Mouse (Mus musculus) lung, postnatal 0 days (tissue): Measurements from ENCODE around the gene Gm6993. TPM values are rescaled to one million over a fixed set of nuclear protein-coding genes. Genes with fewer than 3 reads are reported as not detected.

Experiments used
- ATAC-seq: fragments of 200-750 bp; cut with Nextera tagmentation; 2 replicates; pipeline ENCODE4 v1.8.0; 2017; ENCODE audit warnings: moderate library complexity
- DNase-seq: peaks from one replicate; pipeline ENCODE4 v3.0.0-alpha.2; 2016; ENCODE audit warnings: low spot score
- H3K27ac ChIP-seq: fragments of 300-500 bp; sonication (generic); 2 replicates; pipeline ENCODE4 v1.5.1; 2014; ENCODE audit warnings: antibody characterized with exemption, mild to moderate bottlenecking, low read length, mixed read lengths
- H3K27me3 ChIP-seq: fragments of 300-500 bp; sonication (generic); replicated peaks from 2 replicates; pipeline ENCODE4 v1.6.1; 2014; ENCODE audit warnings: low read length, mixed read lengths; ENCODE audit not compliant: insufficient read depth
- H3K36me3 ChIP-seq: fragments of 300-500 bp; sonication (generic); 2 replicates; pipeline ENCODE4 v1.6.1; 2014; ENCODE audit warnings: low read length, mixed read lengths; ENCODE audit not compliant: insufficient read depth
- H3K4me1 ChIP-seq: fragments of 300-500 bp; sonication (generic); 2 replicates; pipeline ENCODE4 v1.6.1; 2014; ENCODE audit warnings: antibody characterized with exemption, low read depth, low read length, mixed read lengths; ENCODE audit not compliant: insufficient read depth
- H3K4me2 ChIP-seq: fragments of 300-500 bp; sonication (generic); replicated peaks from 2 replicates; pipeline ENCODE4 v1.6.1; 2014; ENCODE audit warnings: low read depth, mild to moderate bottlenecking, low read length, moderate library complexity, mixed read lengths
- H3K4me3 ChIP-seq: fragments of 300-500 bp; sonication (generic); 2 replicates; pipeline ENCODE4 v1.5.1; 2014; ENCODE audit warnings: low read depth, low read length
- H3K9ac ChIP-seq: fragments of 300-500 bp; sonication (generic); replicated peaks from 2 replicates; pipeline ENCODE4 v1.6.1; 2014; ENCODE audit warnings: low read depth, mild to moderate bottlenecking
- H3K9me3 ChIP-seq: fragments of 300-500 bp; sonication (generic); 2 replicates; pipeline ENCODE4 v1.6.1; 2016; ENCODE audit warnings: low read length, mixed read lengths
- CTCF ChIP-seq: IDR thresholded peaks from 2 replicates; pipeline ENCODE4 v1.5.1; 2016; ENCODE audit warnings: antibody characterized with exemption, mild to moderate bottlenecking
- EP300 ChIP-seq: IDR thresholded peaks from 2 replicates; pipeline ENCODE4 v1.6.1; 2016; ENCODE audit warnings: antibody characterized with exemption, mild to moderate bottlenecking, control low read depth
- WGBS: fragments of 180-500 bp; shearing (Covaris S2); extraction: QIAGEN DNeasy Blood & Tissue Kit; methylation state at CpG from one replicate; pipeline ENCODE4 v1.1.7; 2014; 5-methylcytosine and 5-hydroxymethylcytosine counted together
- polyA plus RNA-seq: library from polyadenylated mRNA; unstranded; fragments of >200 nt; fragmentation: Nextera tagmentation; extraction: Ambion mirVana; gene quantifications from 2 replicates; pipeline ENCODE4 v1.2.1, GENCODE M21; 2015

Gm6993 gene
- polyA plus RNA-seq, 1 experiment from 2014 or later, result not detected

DNA sequence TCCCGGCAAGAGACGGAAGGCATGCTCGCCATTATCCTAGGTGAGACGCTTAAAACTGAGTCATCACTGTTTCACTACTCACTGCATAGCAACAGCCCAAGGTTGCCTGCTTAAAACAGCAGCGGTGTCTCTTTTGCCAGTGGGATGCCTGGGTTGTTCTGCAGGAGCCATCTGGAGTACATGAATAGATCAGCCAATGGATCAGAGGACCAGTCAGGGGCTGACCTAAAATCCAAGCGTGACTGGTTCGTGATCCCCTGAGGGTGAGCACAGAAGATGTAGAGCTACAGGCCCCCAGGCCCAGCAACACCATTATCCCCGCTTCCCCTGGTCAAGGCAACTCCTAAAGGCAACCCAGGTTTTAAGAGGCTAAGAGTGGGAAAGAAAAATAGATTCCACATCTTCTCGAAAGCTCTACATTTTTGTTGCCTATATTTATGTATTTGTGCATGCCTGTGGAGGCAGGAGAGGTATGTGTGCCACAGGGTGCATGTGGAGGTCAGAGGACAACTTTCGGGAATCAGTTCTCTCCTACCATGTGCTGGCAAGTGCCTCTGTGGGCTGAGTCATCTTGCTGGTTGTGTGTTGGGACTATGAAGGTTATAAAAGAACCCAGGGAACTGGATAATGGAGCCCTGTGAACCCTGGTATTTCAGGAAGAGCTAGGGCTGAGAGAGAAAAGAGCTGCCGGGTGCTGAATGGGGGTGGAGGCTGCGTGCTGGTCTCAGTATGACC, 3.5 kb upstream of the Gm6993 start:
- DNase-seq, result no peak
- no peak overlapping the region for H3K4me3 ChIP-seq
- no peaks in the 10 kb centered on the region for H3K27me3 ChIP-seq
- no peak for TF ChIP-seq EP300
- no peak for TF ChIP-seq CTCF
- no peak overlapping the region for H3K9ac ChIP-seq
- no peaks in the 10 kb centered on the region for H3K36me3 ChIP-seq
- 0 out of 2 replicates have a peak, but pooled peaks cover 2% of the 10 kb centered on the region for H3K4me1 ChIP-seq
- no peaks in the 10 kb centered on the region for H3K9me3 ChIP-seq
- no peak overlapping the region for H3K27ac ChIP-seq
- ATAC-seq, result no peak
- no peak overlapping the region for H3K4me2 ChIP-seq
- 71% methylated on average over 12 of the region's 12 CpGs for WGBS

DNA sequence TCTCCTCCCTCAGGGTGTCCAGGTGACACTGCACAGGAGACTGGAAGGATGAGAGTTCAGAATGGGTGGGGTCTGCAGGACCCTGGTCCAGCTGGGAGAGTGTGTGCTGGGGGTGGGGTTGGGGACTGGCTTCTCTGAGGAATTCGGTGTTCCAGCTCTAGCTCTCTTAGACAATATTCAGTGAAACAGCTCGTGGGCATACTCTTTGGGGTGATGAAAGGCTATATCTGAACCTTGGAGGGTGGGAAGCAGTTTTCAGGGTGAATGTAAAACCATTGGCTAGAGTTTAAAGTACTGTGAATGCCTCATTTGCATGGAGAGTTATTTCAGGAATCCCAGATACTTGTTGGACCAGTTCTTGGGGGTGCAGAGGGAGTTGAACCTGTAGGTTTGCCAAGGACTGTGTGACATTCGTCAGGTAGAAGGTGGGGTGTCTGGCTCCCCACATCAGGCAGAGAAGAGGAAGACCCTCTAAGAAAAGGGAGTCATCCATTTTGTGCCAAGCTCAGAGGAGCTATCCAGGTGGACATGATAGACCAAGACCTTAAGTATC, 1.5 kb upstream of the Gm6993 start:
- Histone ChIP-seq H3K9ac (no peak overlapping the region), H3K4me2 (no peak overlapping the region), H3K27me3 (no peaks in the 10 kb centered on the region), H3K27ac (no peak overlapping the region), H3K9me3 (no peaks in the 10 kb centered on the region), H3K36me3 (no peaks in the 10 kb centered on the region), H3K4me1 (0 out of 2 replicates have a peak, but pooled peaks cover 2% of the 10 kb centered on the region), H3K4me3 (no peak overlapping the region)
- no peak for DNase-seq
- WGBS, result 56% methylated on average over 3 of the region's 3 CpGs
- TF ChIP-seq EP300 (no peak), CTCF (no peak)
- ATAC-seq, result no peak

DNA sequence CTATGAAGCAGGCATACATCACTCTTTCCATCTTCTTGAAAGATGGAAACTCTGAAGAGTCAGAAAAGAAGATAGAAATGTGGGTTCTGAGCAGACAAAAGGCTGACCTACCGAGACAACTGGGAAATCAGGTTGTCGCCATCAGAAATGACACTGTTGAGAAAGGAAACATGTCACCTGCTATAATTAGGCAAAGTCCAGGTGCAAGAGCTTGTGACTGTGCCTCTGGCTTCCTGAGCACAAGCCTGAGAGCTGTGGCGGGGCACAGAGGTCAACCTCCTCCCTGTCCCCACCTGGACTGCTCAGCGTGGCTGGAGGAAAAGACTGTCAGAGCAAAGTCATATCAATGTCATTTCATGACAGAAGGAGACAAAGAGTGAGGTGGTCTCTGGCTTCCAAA, 772 bp upstream of the Gm6993 start:
- no peak overlapping the region for H3K9ac ChIP-seq
- H3K27me3 ChIP-seq, result no peaks in the 10 kb centered on the region
- H3K4me3 ChIP-seq, result no peak overlapping the region
- no peak for TF ChIP-seq EP300
- TF ChIP-seq CTCF, result no peak
- H3K36me3 ChIP-seq, result no peaks in the 10 kb centered on the region
- ATAC-seq (no peak), DNase-seq (no peak)
- WGBS, result 64% methylated on average over 4 of the region's 4 CpGs
- 0 out of 2 replicates have a peak, but pooled peaks cover 2% of the 10 kb centered on the region for H3K4me1 ChIP-seq
- H3K9me3 ChIP-seq, result no peaks in the 10 kb centered on the region
- H3K27ac ChIP-seq, result no peak overlapping the region
- no peak overlapping the region for H3K4me2 ChIP-seq

DNA sequence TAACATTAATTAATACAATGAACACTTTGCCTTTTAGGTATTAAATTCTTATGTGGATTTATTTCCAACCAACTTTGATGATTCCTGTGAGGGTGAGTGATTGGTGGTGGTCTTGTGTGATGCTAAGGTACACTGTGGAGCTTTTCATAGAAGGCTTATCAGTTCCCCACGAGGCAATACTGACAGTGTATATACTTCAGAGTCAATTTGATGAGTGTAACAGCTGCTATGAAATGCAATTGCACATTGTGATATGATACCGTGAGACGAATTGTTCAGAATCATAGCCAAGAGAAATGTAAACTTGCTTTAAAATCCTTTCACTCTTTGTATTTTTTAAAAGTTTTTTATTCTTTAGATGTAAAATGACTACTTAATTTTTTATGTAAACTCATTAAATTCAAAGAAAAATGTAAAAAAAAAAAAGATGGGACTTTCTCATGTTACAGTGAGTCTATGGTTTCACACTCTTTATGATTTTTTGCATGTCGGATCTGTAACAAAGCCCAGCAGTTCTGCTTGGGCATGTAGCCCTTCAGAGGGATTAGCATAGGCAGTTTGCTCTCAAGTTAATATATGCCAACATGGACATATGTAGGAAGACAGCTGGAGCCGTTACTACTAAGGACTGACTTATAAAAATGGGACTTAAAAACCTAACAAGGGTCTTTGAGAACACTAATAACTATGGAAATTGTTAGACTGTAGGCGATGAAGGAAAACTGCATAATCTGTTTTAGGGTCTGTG, 1.2 kb downstream of the Gm6993 start:
- no peak for TF ChIP-seq CTCF
- no peak for TF ChIP-seq EP300
- ATAC-seq (no peak), DNase-seq (no peak)
- Histone ChIP-seq H3K4me1 (no peaks in the 10 kb centered on the region), H3K27ac (no peak overlapping the region), H3K9me3 (no peaks in the 10 kb centered on the region), H3K36me3 (no peaks in the 10 kb centered on the region), H3K4me2 (no peak overlapping the region), H3K4me3 (no peak overlapping the region), H3K9ac (no peak overlapping the region), H3K27me3 (no peaks in the 10 kb centered on the region)
- WGBS, result 61% methylated on average over 6 of the region's 6 CpGs

DNA sequence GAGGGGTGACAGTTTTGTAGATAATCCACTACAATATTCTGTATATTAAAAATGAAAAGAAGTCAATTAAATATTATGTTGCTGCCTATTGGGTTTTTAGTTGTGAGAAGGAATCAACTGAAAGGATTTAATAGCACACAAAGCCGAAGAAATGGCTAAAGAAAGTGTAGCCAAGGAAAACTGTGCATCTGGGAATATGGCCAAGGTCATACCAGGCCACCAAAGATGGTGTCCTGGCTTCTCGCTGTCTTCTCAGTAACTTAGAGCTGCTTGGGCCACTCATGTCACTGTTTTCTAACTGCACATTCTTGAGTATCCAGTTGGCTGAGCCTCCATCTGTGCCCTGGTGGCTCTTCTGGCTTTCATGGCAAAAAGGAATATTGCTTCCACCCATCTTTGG, 3.4 kb downstream of the Gm6993 start:
- no peak overlapping the region for H3K27ac ChIP-seq
- H3K9ac ChIP-seq, result no peak overlapping the region
- TF ChIP-seq EP300, result no peak
- ATAC-seq (no peak), DNase-seq (no peak)
- WGBS, result 51% methylated on average over 2 of the region's 2 CpGs
- no peak overlapping the region for H3K4me2 ChIP-seq
- no peak overlapping the region for H3K4me3 ChIP-seq
- no peaks in the 10 kb centered on the region for H3K4me1 ChIP-seq
- no peaks in the 10 kb centered on the region for H3K27me3 ChIP-seq
- H3K36me3 ChIP-seq, result no peaks in the 10 kb centered on the region
- H3K9me3 ChIP-seq, result no peaks in the 10 kb centered on the region

DNA sequence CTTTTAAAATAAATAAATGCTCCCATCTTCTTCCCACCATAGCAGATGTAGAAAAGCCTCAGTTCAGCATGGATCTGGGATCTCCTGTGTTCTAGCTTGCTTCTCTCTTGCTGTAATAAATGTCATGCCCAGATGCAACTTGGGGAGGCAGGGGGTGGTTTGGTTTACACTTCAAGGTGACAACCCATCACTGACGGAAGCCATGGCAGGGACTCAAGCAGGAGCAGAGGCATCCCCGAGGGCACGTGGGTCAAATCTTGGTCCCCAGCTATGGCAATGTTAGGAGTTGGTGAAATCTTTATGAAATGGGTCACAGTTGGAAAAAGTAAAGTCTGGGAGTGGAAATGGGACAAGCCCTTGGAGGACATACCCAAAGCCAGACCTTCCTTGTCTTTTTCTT, 4.1 kb downstream of the Gm6993 start:
- no peak for DNase-seq
- TF ChIP-seq CTCF, result no peak
- no peak for TF ChIP-seq EP300
- Histone ChIP-seq H3K27me3 (no peaks in the 10 kb centered on the region), H3K9ac (no peak overlapping the region), H3K36me3 (no peaks in the 10 kb centered on the region), H3K9me3 (no peaks in the 10 kb centered on the region), H3K4me3 (no peak overlapping the region), H3K4me2 (no peak overlapping the region), H3K27ac (no peak overlapping the region), H3K4me1 (no peaks in the 10 kb centered on the region)
- ATAC-seq, result no peak
- WGBS, result 83% methylated on average over 3 of the region's 3 CpGs
